Mouse (Mus musculus) thymus, postnatal 4 days (tissue): ENCODE results near the gene Pnrc2.

Experiments used
- DNase-seq: peaks from one replicate; pipeline ENCODE4 v3.0.0; 2021

Gene Pnrc2

DNA sequence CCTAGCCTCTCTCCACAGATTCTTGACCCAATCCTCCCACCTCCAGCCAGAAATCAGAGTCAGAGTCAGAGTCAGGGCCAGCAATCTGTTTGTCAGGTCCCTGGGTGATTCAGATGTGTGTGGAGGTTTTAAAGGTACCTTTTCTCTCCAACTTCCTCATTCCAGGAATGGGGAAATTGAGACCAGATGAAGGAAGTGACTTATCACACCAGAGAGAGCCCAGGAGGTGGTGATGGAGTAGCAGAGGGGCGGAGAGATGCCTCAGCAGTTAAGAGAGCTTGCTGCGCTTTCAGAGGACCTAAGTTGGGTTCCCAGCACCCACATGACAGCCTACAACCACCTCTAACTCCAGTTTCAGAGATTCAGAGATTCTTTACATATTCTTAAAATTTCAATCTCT is 17.9 kb upstream of the Pnrc2 start:
- no peak for DNase-seq

DNA sequence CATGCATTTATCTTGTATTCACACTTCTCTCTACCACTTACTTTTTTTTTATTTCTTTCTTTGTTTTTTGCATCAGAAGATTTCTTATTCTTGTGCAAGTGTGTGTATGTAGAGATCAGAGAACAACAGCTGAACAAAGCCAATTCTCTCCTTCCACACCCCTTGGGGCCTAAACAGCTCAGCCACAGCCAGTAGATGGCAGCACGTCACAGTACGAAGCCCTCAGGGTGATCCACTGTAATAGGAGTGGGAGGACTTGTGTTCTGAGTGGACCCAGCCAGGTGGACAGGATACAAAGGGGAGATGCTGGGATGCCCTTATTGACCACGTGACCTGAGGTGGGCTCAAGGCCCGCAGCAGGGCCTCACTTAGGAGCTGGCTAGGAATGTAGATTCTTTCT is 16.2 kb upstream of the Pnrc2 start:
- peak; percentile 93 for DNase-seq

DNA sequence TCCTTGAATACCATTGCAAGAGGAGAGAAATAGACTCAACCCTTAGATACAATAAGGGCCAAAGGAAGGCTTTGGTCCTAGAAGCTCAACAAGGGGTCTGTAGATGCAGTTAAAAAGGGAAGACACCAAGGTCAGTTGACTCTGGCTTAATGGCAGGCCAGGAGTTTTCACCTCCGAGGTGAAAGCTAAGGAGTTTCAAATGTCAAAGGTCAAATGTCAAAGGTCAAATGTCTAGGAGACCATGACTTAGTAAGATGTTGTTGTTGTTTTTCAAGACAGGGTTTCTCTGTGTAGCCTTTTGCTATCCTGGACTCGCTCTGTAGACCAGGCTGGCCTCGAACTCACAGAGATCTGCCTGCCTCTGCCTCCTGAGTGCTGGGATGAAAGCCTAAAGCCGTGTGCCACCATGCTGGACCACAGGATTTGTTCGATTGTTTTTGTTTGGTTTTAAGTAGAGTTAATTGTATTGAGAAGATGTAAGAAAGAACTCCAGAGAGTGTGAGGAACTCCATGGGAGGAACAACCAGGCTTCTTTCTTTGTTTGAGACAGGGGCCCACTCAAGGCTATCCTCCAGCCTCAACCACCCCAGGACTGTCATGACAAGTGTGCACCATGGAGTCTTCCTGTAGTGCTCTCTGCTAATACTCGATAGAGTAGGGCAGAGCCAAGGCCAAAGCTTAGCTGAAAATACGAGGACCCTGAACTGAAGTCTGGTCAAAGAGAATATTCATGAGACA is 15.7 kb upstream of the Pnrc2 start:
- DNase-seq = peak; percentile 7

DNA sequence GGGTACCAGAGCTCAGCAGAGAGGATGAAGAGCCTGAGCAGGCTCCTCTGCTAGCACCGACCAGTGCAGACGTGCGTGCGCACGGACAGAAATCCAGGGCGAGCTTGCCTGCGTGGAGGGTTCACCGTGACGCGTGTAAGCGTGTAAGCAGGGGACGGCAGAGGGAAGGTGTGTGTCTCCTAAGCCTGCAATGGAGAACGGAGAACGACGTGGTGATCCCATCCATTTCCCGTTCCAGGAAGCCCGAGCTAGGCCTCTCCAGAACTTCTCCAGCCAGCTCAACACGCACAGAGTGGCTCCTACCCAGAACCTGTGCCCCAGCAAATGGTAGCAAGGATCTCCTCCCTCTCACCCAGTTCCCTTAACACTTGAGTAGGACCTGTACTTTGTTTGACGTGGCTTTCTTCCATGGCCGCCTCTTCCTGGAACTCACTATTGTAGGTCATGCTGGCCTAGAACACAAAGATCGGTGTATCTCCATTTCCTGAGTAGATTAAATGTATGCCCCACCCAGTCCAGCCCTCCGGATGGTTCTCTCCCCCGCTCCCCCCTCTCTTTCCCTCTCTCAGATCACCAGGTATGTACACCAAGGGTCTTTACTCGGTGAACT is 14.9 kb upstream of the Pnrc2 start:
- DNase-seq = peak; percentile 6

DNA sequence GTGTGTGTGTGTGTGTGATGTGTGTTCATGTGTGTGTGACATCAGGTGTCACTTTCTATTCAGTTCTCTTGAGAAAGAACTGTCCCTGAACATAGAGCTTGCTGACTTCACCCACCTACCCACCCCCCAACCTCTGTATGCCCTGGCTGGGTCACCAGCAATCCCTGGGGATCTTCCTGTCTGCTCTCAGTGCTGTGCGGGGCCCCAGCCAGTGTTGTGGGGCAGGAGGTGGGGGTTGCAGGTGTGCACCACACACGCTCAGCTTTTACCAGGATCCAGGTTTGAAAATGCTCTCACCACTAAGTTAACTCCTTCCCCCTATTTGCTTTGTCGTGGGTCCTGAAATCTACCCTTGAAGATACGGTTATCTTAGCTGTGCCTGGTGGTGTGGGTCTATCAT is 12.5 kb upstream of the Pnrc2 start:
- DNase-seq = no peak

DNA sequence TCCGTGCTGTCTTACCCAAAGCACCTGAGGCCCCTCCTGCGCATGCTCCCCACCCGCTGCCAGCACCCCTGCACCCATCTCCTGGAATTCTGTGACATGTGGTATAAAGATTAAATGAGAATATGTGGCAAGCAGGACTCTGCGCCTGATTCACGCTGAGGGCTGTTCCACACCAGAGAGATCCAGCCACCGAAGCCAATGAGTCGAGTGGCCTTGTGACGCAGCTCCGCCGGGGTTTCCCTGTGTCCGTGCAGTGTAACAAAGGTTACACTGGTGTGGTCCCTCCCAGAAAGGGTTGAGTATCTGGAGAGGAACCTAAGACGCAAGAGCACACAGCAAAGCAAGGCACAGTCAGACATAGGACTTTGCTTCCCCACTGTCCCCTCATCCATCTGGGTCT is 12.0 kb upstream of the Pnrc2 start:
- DNase-seq = no peak

DNA sequence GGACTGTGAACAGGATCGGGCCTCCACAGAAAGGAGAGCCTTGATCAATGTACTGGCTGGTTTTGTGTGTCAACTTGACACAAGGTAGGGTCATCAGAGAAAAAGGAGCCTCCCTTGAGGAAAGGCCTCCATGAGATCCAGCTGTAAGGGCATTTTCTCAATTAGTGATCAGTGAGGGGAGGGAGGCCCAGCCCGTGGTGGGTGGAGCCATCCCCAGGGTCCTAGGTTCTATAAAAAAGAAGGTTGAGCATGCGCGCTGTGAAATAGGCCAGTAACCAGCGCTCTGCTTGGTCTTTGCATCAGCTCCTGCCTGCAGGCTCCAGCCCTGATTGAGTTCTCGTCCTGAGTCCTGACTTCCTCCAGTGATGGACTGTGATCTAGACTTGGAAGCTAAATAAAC is 10.9 kb upstream of the Pnrc2 start:
- no peak for DNase-seq

DNA sequence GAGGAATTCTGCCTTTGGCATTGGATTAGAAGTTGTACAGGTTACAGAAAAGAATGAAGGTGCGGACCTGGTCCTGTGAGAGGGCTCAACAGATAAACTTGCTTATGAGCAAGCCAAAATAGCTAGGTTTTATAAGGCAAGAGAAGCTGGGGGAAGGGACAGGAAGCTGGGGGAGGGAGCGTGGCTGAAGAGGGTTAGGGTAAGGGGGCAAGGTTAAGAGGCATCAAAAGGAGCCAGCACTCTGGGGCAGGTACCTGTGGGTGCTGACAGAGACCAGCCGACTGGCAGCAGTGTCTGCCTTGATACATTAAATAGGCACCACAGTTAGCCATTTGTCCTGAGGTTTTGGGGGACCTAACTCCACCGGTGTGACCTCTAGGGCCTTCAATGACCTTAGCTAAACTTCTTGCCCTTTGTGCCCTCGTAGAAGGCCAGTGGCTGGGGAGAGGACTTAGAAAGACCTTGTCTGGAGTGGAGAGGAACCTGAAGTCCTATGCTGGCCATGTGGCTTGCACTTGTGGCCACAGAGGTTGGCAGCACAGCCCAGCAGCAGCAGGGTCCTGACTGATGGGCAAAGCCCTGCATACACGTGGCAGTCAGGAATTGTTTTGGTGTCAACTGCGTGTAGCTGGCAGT is 10.3 kb upstream of the Pnrc2 start:
- DNase-seq = peak; percentile 65

DNA sequence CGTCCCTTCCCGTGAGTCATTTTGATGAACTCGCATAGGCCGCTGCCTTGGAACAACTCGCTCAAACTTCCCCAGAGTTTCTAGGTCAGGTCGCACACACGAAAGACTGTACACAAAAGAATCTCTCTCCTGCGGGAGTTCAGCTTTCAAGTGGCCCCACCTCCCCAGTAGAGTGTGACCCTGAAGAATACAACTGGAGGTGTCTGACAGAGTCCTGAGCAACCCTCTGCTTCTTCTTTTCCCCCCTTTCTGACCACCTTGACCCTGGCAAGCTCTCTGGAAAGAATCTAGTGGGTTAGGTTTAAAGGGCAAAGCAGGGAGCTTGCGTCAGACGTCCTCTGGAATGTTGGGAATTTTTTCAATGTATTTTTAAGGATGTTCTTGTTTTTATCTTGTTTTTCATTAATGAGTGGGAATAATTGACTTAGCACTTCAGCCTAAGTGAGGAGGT is 9.8 kb upstream of the Pnrc2 start:
- peak; percentile 43 for DNase-seq

DNA sequence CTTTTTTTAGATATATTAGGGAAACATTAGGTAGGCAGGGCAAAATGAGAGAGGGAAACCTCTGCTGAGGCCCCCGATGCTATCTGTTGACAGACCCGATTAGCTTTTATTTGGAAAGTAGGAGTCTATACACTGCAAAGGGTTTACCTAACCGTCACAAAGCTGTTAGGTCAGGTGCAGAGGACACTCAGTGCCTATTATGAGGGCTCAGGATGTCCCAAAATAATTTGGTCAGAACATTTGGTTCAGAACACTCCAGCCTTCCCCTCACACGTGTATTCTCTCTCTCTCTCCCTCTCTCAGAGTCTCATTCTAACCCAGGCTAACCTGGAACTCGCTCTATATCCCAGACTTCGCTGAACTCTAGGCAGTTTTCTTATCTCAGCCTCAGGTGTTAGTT is 8.4 kb upstream of the Pnrc2 start:
- DNase-seq = no peak

DNA sequence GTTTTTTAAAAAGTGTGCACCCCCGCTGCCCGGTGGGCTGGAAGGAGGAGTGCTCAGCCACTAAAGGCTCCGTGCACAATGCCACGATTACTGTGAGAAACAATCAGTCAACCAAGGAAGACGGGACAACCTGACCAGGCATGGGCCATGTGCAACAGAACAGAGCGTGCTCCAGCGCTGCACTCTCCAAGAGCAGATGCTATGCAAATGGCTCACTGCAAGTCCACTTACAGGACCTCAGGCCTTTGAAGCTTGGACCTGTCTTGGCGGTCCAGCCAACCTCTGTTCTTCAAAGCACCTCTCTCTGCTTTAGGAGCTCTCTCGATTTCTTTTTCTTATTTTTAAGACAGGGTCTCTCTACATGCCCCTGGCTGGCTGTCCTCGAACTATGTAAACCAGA is 6.9 kb upstream of the Pnrc2 start:
- no peak for DNase-seq

DNA sequence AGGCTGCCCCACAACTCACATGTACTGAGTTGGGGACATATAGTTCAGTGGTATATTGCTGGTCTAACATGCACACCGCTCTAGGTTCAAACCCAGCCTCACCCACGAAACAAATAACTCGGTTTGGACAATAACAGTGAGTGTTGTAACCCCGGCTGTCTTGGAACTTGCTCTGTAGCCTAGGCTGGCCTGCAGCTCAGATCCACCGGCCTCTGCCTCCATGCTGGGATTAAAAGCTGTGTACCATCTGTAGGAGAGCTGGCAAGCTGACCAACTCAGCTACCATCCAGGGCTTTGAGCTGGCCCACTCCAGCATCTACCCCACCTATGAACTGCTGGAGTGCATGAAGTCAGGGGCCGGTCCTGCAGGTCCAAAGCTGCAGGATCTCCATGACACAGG is 6.4 kb upstream of the Pnrc2 start:
- DNase-seq = no peak

DNA sequence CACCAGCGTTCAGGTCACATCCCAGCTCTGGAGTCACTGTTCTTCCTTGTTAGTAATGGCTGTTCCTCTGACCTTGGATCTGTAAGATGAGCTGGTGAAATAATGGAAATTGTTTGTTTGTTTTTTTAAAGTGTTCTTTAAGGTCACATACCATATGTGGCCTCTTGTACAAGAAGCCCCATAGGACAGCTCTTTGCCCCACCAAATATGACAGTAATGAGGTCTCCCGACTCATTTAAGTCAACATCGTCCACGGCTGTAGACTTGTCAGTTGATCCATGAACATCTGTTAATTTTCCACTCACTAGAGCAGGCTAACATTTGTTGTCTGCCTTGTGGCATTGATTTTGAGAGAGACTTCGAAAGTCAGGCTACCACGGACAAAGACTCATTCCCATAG is 5.4 kb upstream of the Pnrc2 start:
- no peak for DNase-seq

DNA sequence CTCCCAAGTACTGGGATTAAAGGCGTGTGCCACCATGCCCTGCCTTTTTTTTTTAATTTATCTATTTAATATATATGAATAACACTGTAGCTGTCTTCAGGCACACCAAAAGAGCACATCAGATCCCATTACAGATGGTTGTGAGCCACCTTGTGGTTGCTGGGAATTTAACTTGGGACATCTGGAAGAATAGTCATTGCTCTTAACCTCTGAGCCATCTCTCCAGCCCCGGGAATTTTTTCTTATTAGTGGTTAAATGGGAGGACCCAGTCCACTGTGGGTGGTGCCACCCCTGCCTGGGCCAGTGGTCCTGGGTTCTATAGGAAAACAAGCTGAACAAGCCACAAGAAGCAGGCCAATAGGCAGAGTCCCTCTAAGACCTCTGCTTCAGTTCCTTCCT is 4.1 kb upstream of the Pnrc2 start:
- DNase-seq = no peak

DNA sequence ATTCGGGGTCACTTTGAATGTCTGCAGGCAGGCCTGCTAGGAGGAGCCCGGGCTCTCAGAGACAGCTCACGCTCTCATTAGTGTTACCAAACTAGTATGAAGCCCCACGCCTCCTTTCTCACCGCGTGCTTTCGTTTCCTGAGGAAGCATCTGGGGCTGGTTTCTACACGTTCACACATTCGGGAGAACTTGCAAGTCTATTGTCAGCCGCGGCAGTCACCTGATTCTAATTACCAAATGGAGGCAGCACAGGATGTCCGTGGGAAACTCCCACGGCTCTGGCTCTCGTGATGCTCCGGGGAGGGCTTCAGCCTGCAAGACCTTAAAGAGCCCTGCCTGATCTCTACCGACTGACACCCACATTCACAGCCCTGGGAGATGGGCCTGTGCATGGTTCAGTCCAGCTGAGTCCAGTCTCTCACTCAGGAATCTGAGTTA is 3.0 kb upstream of the Pnrc2 start:
- peak; percentile 73 for DNase-seq

DNA sequence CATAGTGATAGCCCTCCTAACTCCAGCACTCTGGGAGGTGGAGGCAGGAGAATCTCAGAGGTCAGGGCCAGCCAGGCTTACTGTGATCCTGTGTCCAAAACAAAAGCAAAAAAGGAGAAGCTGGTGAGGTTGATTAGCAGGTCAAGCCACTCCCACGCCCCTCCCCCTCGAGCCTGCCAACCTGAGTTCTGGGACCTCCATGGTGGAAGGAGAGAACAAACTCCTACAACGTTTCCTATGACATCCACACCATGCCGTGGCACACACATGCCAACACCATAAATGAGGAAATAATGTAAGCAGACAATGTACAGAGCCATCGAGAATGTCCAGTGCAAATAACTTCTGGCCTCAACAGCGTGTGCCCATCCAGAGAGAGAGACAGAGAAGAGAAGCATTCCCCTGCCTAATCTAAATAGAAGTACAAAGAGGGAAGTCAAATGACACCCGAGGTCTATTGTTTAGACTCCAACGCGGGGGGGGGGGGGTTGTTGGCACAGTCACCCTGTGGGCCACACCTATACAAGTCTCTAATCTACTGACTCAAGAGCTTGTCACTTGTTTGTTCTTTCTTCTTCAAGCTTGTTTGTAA is 2.4 kb upstream of the Pnrc2 start:
- DNase-seq = peak; percentile 72

DNA sequence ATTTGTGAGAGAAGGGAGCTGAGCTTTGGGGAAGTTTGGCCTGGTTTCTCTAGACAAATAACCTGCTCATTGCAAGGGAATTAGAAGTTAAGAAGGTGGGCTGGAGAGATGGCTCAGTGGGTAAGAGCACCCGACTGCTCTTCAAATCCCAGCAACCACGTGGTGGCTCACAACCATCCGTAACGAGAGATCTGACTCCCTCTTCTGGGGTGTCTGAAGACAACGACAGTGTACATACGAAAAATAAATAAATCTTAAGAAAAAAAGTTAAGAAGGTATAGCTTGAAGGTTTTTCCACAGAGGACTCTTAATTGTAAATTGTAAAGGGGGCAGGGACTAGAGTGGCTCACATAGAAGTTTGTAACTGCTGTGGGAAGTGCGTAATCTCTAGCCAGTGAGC is 1.9 kb upstream of the Pnrc2 start:
- peak; percentile 54 for DNase-seq

DNA sequence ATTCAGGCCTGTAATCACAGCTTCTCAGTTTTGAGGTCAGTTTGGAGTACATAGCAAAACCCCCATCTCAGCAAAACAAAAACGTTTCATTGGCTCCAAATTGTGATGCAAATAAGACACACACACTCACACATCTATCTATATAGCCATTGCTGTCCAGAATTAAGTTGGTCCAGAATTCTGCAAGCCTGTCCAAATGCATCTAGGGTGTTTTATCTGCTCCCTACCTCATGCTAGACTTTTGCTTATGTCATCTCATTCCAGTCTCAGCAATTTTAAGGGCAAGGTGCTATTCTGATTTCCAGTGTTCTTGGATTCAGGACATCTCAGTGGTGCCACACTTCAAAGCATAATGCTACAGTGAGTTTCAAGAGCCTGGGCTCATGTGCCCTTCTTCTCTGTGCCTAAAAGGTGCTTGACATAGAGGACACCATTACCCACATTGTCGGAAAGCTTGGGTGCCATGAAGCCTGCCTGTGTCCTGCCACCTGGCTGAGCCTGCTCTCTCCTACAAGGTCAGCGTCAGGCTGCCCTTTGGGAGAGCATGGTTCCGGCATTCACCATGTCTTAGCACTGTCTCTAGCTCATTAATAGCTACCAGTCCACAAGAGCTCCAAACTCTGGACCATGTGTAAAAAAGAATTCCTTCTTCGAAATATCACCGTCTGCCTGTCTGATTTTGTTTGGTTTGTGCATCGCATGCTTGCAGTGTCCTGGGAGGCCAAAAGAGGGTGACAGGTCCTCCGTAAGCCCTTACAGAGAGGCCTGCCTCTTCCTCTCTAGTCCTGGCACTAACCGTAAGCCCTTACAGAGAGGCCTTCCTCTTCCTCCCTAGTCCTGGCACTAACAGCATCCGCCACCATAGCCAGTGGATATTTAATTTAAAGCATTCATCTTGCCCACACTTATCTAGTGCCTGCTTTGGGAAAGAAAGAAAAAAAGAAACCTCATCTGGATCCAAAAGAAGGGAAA is 1.2 kb upstream of the Pnrc2 start:
- peak; percentile 31 for DNase-seq

DNA sequence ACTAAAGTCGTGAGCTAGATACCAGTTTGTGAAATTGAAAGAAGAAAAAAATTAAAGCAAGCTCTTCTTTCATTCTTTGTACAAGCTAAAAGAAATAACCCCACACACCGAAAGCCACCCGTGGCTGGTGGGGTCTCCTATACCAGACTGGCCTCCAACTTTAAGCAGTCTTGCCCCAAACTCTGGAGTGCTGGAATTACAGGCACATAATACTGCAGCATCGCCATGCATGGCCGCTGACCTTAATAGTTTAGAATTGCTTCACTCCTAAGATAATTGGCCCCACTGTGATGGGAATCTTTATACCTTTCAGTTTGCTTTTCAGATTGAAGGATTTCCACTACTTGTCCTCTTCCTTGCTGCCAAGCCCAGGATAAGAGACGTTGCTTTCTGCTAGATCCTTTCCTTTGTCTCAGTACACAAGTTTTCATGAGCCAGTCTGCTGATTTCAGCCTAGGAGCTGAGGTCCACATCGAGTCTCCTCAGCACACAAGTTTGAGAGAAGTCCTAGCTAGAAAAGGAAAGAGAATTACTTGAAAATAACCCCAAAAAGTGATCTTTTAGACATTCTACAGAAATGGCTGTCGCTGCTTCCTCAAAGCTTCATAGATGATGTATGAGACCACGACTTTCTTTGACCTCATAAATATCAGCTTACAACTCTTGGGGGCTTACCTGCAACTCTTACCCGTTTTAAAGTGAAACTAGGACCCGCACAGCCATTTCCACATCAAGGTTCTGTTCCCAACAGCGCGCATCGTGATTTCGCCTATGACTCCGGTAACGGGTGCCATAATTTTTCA is 860 bp downstream of the Pnrc2 start:
- peak; percentile 18 for DNase-seq

DNA sequence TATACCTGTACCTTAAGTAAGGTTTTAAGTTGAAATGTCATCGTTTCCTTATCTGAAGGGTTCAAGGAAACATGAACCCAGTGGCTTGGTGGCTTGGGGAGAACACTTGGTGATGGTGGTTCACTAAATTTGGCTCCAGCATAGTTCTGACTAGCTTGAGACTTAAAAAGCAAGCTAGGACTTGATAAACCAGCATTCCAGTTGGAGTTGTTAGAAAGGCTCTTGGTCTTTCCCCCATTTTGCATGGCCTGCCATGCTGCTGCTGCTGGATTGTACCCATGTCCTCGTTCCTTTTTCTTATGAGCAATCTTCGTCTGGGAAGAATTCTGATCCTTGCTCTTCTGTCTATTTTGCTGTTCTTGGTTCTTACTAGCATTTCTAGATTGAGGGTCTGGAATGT is 1.6 kb downstream of the Pnrc2 start:
- no peak for DNase-seq

DNA sequence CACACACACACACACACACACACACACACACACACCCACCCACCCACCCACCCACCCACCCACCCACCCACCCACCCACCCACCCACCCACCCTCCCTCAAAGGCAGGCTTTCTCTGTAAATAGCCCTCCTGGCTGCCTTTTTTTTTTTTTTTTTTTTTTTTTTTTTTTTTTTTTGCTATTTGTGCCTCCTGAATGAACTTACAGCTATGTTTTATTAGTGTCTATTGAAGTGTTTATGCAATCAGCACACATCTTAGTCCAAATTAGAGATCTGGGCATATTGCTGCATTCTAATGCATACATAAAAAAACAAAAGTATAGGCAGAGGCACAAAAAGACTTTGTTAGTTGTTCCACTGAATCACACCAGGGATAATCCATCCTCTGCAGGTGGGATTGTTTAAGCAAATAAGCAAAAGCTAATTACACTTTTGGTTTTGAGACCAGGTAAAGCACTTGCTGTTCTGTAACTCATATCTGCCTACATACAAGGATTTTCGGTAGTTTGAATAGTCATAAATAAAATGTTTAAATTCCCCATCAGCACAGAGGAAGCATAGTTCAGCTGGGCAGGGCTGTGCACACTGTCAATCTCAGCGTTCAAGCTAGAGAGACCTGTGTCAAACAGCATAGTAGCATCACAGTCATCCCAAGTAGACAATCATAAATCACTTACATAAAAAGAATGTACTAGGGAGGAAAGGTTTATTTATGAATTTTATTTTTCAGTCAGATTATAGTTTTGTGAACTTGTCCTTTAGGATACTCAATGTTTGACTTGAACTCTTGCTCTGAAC is 3.2 kb downstream of the Pnrc2 start:
- no peak for DNase-seq
